Mouse (Mus musculus) limb, embryonic 12.5 days (tissue): ENCODE measurements around the gene Dnah8. TPM values are rescaled to one million over a fixed set of nuclear protein-coding genes. Genes with fewer than 3 reads are reported as not detected.

Experiments used
- ATAC-seq: fragments of 200-750 bp; cut with Nextera tagmentation; 2 replicates; pipeline ENCODE4 v1.8.0; 2017; ENCODE audit warnings: low read depth, moderate TSS enrichment; ENCODE audit not compliant: insufficient number of reproducible peaks, insufficient read depth, low FRiP score, low TSS enrichment
- H3K27ac ChIP-seq: fragments of 300-500 bp; sonication (generic); 2 replicates; pipeline ENCODE4 v1.5.1; 2016; ENCODE audit warnings: mild to moderate bottlenecking, moderate library complexity
- H3K27me3 ChIP-seq: fragments of 300-500 bp; sonication (generic); 2 replicates; pipeline ENCODE4 v1.6.1; 2016; ENCODE audit warnings: mild to moderate bottlenecking, moderate library complexity
- H3K36me3 ChIP-seq: fragments of 300-500 bp; sonication (generic); 2 replicates; pipeline ENCODE4 v1.6.1; 2016; ENCODE audit warnings: mild to moderate bottlenecking, moderate library complexity
- H3K4me1 ChIP-seq: fragments of 300-500 bp; sonication (generic); replicated peaks from 2 replicates; pipeline ENCODE4 v1.6.1; 2016
- H3K4me2 ChIP-seq: fragments of 300-500 bp; sonication (generic); 2 replicates; pipeline ENCODE4 v1.6.1; 2016; ENCODE audit warnings: mild to moderate bottlenecking, moderate library complexity
- H3K4me3 ChIP-seq: fragments of 300-500 bp; sonication (generic); replicated peaks from 2 replicates; pipeline ENCODE4 v1.5.1; 2016; ENCODE audit warnings: mild to moderate bottlenecking
- H3K9ac ChIP-seq: fragments of 300-500 bp; sonication (generic); replicated peaks from 2 replicates; pipeline ENCODE4 v1.6.1; 2016; ENCODE audit warnings: mild to moderate bottlenecking, moderate library complexity
- H3K9me3 ChIP-seq: fragments of 300-500 bp; sonication (generic); 2 replicates; pipeline ENCODE4 v1.6.1; 2016; ENCODE audit warnings: mild to moderate bottlenecking, moderate library complexity
- WGBS: fragments of 180-500 bp; shearing (Covaris S2); methylation state at CpG from one replicate; pipeline ENCODE4 v1.1.7; 2016; 5-methylcytosine and 5-hydroxymethylcytosine counted together
- polyA plus RNA-seq: library from polyadenylated mRNA; unstranded; fragments of >200 nt; fragmentation: Nextera tagmentation; extraction: Ambion mirVana; gene quantifications from 2 replicates; pipeline ENCODE4 v1.2.1, GENCODE M21; 2016

The Dnah8 gene
- polyA plus RNA-seq, 1 experiment from 2014 or later = 1.6 TPM

- no peak overlapping the region for H3K9ac ChIP-seq
- ATAC-seq = no peak
- no peak overlapping the region for H3K27ac ChIP-seq
- peaks cover 7% of the 10 kb centered on the region; the same call in 1 of the 2 replicates for H3K4me1 ChIP-seq
- H3K9me3 ChIP-seq = peaks cover 4% of the 10 kb centered on the region; the same call in 1 of the 2 replicates
- 66% methylated on average over 3 of the region's 3 CpGs for WGBS
- no peaks in the 10 kb centered on the region for H3K27me3 ChIP-seq
- H3K4me2 ChIP-seq = no peak overlapping the region
- H3K4me3 ChIP-seq = no peak overlapping the region
- no peaks in the 10 kb centered on the region for H3K36me3 ChIP-seq
Observed at GRCm38 (mm10) chr17:30714732-30715131, 90.6 kb downstream of the Dnah8 start.

GRCm38 (mm10) chr17:30718197-30718596, 94.0 kb downstream of the Dnah8 start:
- H3K27me3 ChIP-seq = no peaks in the 10 kb centered on the region
- WGBS = 96% methylated on average over 7 of the region's 7 CpGs

GRCm38 (mm10) chr17:30719031-30719430, 94.9 kb downstream of the Dnah8 start:
- Histone ChIP-seq H3K9ac (no peak overlapping the region), H3K27me3 (no peaks in the 10 kb centered on the region), H3K36me3 (no peaks in the 10 kb centered on the region), H3K9me3 (peaks cover 4% of the 10 kb centered on the region; the same call in 1 of the 2 replicates), H3K27ac (no peak overlapping the region), H3K4me3 (no peak overlapping the region), H3K4me2 (no peak overlapping the region), H3K4me1 (no peaks in the 10 kb centered on the region)
- WGBS = 84% methylated on average over 5 of the region's 5 CpGs
- no peak for ATAC-seq

More at GRCm38 (mm10) chr17:30718197-30718596, 94.0 kb downstream of the Dnah8 start:
- peaks cover 4% of the 10 kb centered on the region; the same call in 1 of the 2 replicates for H3K9me3 ChIP-seq
- no peak overlapping the region for H3K9ac ChIP-seq
- H3K4me1 ChIP-seq = no peaks in the 10 kb centered on the region
- no peak overlapping the region for H3K27ac ChIP-seq
- H3K4me3 ChIP-seq = no peak overlapping the region
- ATAC-seq = no peak
- no peaks in the 10 kb centered on the region for H3K36me3 ChIP-seq
- H3K4me2 ChIP-seq = no peak overlapping the region

- H3K27ac ChIP-seq = no peak overlapping the region
- H3K9me3 ChIP-seq = no peaks in the 10 kb centered on the region
- no peak overlapping the region for H3K4me3 ChIP-seq
- WGBS = 55% methylated on average over 4 of the region's 4 CpGs
- no peak overlapping the region for H3K4me2 ChIP-seq
- H3K4me1 ChIP-seq = no peaks in the 10 kb centered on the region
- H3K9ac ChIP-seq = no peak overlapping the region
- H3K27me3 ChIP-seq = no peaks in the 10 kb centered on the region
- no peaks in the 10 kb centered on the region for H3K36me3 ChIP-seq
- ATAC-seq = no peak
Observed at GRCm38 (mm10) chr17:30727788-30728187, 103.6 kb downstream of the Dnah8 start.

- no peak overlapping the region for H3K9ac ChIP-seq
- H3K27me3 ChIP-seq = no peaks in the 10 kb centered on the region
- peaks cover 6% of the 10 kb centered on the region; the same call in 1 of the 2 replicates for H3K9me3 ChIP-seq
- no peak overlapping the region for H3K4me3 ChIP-seq
- 81% methylated on average over 3 of the region's 3 CpGs for WGBS
- H3K36me3 ChIP-seq = no peaks in the 10 kb centered on the region
- no peak overlapping the region for H3K4me2 ChIP-seq
- no peaks in the 10 kb centered on the region for H3K4me1 ChIP-seq
- no peak overlapping the region for H3K27ac ChIP-seq
- ATAC-seq = no peak
Observed at GRCm38 (mm10) chr17:30732736-30733135, 108.6 kb downstream of the Dnah8 start.

GRCm38 (mm10) chr17:30734770-30735169, 110.6 kb downstream of the Dnah8 start:
- Histone ChIP-seq H3K4me1 (no peaks in the 10 kb centered on the region), H3K4me2 (no peak overlapping the region), H3K27me3 (no peaks in the 10 kb centered on the region), H3K9ac (no peak overlapping the region), H3K27ac (no peak overlapping the region), H3K4me3 (no peak overlapping the region), H3K9me3 (peaks cover 6% of the 10 kb centered on the region; the same call in 1 of the 2 replicates), H3K36me3 (no peaks in the 10 kb centered on the region)
- WGBS = 85% methylated on average over 8 of the region's 8 CpGs
- no peak for ATAC-seq

- Histone ChIP-seq H3K4me2 (no peak overlapping the region), H3K4me3 (no peak overlapping the region), H3K4me1 (no peaks in the 10 kb centered on the region), H3K9ac (no peak overlapping the region), H3K27ac (no peak overlapping the region), H3K36me3 (no peaks in the 10 kb centered on the region), H3K27me3 (no peaks in the 10 kb centered on the region), H3K9me3 (peaks cover 6% of the 10 kb centered on the region; the same call in 1 of the 2 replicates)
- no peak for ATAC-seq
- WGBS = 92% methylated on average over 2 of the region's 2 CpGs
Observed at GRCm38 (mm10) chr17:30735454-30735853, 111.3 kb downstream of the Dnah8 start.

GRCm38 (mm10) chr17:30737797-30738196, 113.6 kb downstream of the Dnah8 start:
- Histone ChIP-seq H3K27ac (no peak overlapping the region), H3K4me1 (no peaks in the 10 kb centered on the region), H3K9ac (no peak overlapping the region), H3K36me3 (no peaks in the 10 kb centered on the region), H3K27me3 (no peaks in the 10 kb centered on the region), H3K9me3 (peaks cover 6% of the 10 kb centered on the region; the same call in 1 of the 2 replicates), H3K4me3 (no peak overlapping the region), H3K4me2 (no peak overlapping the region)
- WGBS = 49% methylated on average over 6 of the region's 6 CpGs
- no peak for ATAC-seq

GRCm38 (mm10) chr17:30739769-30740168, 115.6 kb downstream of the Dnah8 start:
- WGBS = 85% methylated on average over 3 of the region's 3 CpGs
- no peak for ATAC-seq
- Histone ChIP-seq H3K4me3 (no peak overlapping the region), H3K9me3 (peaks cover 6% of the 10 kb centered on the region; the same call in 1 of the 2 replicates), H3K4me2 (no peak overlapping the region), H3K4me1 (no peaks in the 10 kb centered on the region), H3K9ac (no peak overlapping the region), H3K27ac (no peak overlapping the region), H3K36me3 (no peaks in the 10 kb centered on the region), H3K27me3 (no peaks in the 10 kb centered on the region)

- ATAC-seq = no peak
- no peaks in the 10 kb centered on the region for H3K9me3 ChIP-seq
- H3K4me3 ChIP-seq = no peak overlapping the region
- no peak overlapping the region for H3K4me2 ChIP-seq
- WGBS = 77% methylated on average over 3 of the region's 3 CpGs
- H3K27ac ChIP-seq = no peak overlapping the region
- H3K9ac ChIP-seq = no peak overlapping the region
- H3K36me3 ChIP-seq = no peaks in the 10 kb centered on the region
- H3K4me1 ChIP-seq = no peaks in the 10 kb centered on the region
- H3K27me3 ChIP-seq = no peaks in the 10 kb centered on the region; the same call in 1 of the 2 replicates
Observed at GRCm38 (mm10) chr17:30743947-30744346, 119.8 kb downstream of the Dnah8 start.

- no peak for ATAC-seq
- WGBS = 57% methylated on average over 29 of the region's 29 CpGs
- no peak overlapping the region for H3K4me2 ChIP-seq
Observed at GRCm38 (mm10) chr17:30746056-30747024, 122.2 kb downstream of the Dnah8 start.

More at GRCm38 (mm10) chr17:30746056-30747024, 122.2 kb downstream of the Dnah8 start:
- Histone ChIP-seq H3K9ac (no peak overlapping the region), H3K27ac (no peak overlapping the region), H3K36me3 (no peaks in the 10 kb centered on the region), H3K4me1 (no peaks in the 10 kb centered on the region), H3K9me3 (no peaks in the 10 kb centered on the region), H3K27me3 (no peaks in the 10 kb centered on the region; the same call in 1 of the 2 replicates), H3K4me3 (no peak overlapping the region)
